Mouse (Mus musculus) heart, embryonic 16.5 days (tissue): Measurements from ENCODE around the gene Mcf2l. TPM values are rescaled to one million over a fixed set of nuclear protein-coding genes. Genes with fewer than 3 reads are reported as not detected.

Source experiments
- ATAC-seq: fragments of 200-750 bp; cut with Nextera tagmentation; replicated peaks from 2 replicates; pipeline ENCODE4 v1.8.0; 2017; ENCODE audit warnings: moderate number of reproducible peaks; ENCODE audit not compliant: insufficient read depth, low FRiP score; ENCODE audit errors: extremely low read depth
- H3K27ac ChIP-seq: fragments of 300-500 bp; sonication (generic); 2 replicates; pipeline ENCODE4 v1.5.1; 2014; ENCODE audit warnings: mild to moderate bottlenecking, low read length, control low read depth, moderate library complexity
- H3K27me3 ChIP-seq: fragments of 300-500 bp; sonication (generic); 2 replicates; pipeline ENCODE4 v1.6.1; 2014; ENCODE audit warnings: low read length, mixed read lengths; ENCODE audit not compliant: control insufficient read depth, insufficient read depth
- H3K36me3 ChIP-seq: fragments of 300-500 bp; sonication (generic); 2 replicates; pipeline ENCODE4 v1.6.1; 2014; ENCODE audit not compliant: control insufficient read depth, insufficient read depth
- H3K4me1 ChIP-seq: fragments of 300-500 bp; sonication (generic); 2 replicates; pipeline ENCODE4 v1.6.1; 2014; ENCODE audit warnings: low read length, mixed read lengths; ENCODE audit not compliant: control insufficient read depth, insufficient read depth
- H3K4me2 ChIP-seq: fragments of 300-500 bp; sonication (generic); 2 replicates; pipeline ENCODE4 v1.6.1; 2014; ENCODE audit warnings: low read depth, mild to moderate bottlenecking, control low read depth, low read length
- H3K4me3 ChIP-seq: fragments of 300-500 bp; sonication (generic); 2 replicates; pipeline ENCODE4 v1.5.1; 2014; ENCODE audit warnings: mild to moderate bottlenecking, control low read depth, low read length
- H3K9ac ChIP-seq: fragments of 300-500 bp; sonication (generic); 2 replicates; pipeline ENCODE4 v1.6.1; 2014; ENCODE audit warnings: low read length, control low read depth
- H3K9me3 ChIP-seq: fragments of 300-500 bp; sonication (generic); replicated peaks from 2 replicates; pipeline ENCODE4 v1.6.1; 2016; ENCODE audit warnings: low read length; ENCODE audit not compliant: control insufficient read depth
- WGBS: fragments of 180-500 bp; shearing (Covaris S2); extraction: QIAGEN DNeasy Blood & Tissue Kit; methylation state at CpG from one replicate; pipeline ENCODE4 v1.1.7; 2014; 5-methylcytosine and 5-hydroxymethylcytosine counted together
- polyA plus RNA-seq: library from polyadenylated mRNA; unstranded; fragments of >200 nt; fragmentation: Nextera tagmentation; extraction: Ambion mirVana; gene quantifications from 2 replicates; pipeline ENCODE4 v1.2.1, GENCODE M21; 2015

The Mcf2l gene
- polyA plus RNA-seq, 1 experiment from 2014 or later, result 11.1 TPM

DNA sequence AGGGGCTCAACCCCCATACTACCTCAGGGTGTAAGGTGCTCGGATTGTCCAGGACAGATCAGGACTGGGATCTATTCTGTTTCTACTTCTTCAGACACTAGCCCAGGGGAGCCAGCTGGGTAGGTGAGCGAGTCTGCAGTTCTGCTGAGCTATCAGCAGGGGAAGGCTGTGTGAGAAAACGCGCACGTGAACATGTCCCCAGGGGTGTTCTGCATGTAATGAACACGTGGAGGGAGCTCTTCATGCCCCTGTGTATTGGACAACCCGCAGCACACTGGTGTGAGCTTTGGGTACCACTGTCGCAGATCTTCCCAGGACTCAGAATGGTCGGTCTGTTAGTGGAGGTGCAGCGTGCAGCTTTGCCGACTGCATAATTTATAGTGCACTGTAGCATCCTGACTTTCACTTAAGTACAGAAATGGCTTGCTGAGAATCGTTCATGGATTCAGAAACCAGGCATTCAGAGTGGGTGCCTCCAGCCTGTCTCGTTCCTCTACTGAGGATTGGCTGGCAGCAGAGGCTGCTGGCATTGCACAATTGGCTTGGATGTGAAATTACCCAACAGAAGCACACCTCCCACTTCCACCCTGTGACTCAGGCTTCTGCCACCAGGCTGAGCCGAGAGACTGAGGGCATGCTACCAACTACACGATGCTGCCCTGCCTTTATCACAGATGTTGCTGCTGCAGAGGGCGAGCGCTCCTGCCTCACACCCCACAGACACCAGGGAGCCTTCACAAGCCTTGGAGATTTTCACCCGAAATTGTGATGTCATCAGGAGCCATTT lies 110.3 kb downstream of the Mcf2l start:
- Histone ChIP-seq H3K36me3 (no peaks in the 10 kb centered on the region), H3K4me1 (peaks cover 6% of the 10 kb centered on the region; the same call in 1 of the 2 replicates), H3K4me3 (no peak overlapping the region), H3K4me2 (no peak overlapping the region), H3K9ac (no peak overlapping the region), H3K27ac (no peak overlapping the region), H3K27me3 (no peaks in the 10 kb centered on the region), H3K9me3 (peaks cover 5% of the 10 kb centered on the region; the same call in 1 of the 2 replicates)
- 79% methylated on average over 18 of the region's 18 CpGs for WGBS
- no peak for ATAC-seq

GRCm38 (mm10) chr8:12984601-12985243 lies 111.1 kb downstream of the Mcf2l start:
- Histone ChIP-seq H3K4me1 (peaks cover 6% of the 10 kb centered on the region; the same call in 1 of the 2 replicates), H3K36me3 (no peaks in the 10 kb centered on the region), H3K4me3 (no peak overlapping the region), H3K27ac (no peak overlapping the region), H3K9ac (no peak overlapping the region), H3K27me3 (no peaks in the 10 kb centered on the region), H3K9me3 (peaks cover 5% of the 10 kb centered on the region; the same call in 1 of the 2 replicates), H3K4me2 (no peak overlapping the region)
- ATAC-seq, result no peak
- WGBS, result 84% methylated on average over 17 of the region's 17 CpGs

GRCm38 (mm10) chr8:12985259-12985658 lies 111.7 kb downstream of the Mcf2l start:
- WGBS, result 81% methylated on average over 13 of the region's 13 CpGs
- Histone ChIP-seq H3K27ac (no peak overlapping the region), H3K4me1 (peaks cover 6% of the 10 kb centered on the region; the same call in 1 of the 2 replicates), H3K4me2 (no peak overlapping the region), H3K36me3 (no peaks in the 10 kb centered on the region), H3K9ac (no peak overlapping the region), H3K27me3 (no peaks in the 10 kb centered on the region), H3K9me3 (peaks cover 5% of the 10 kb centered on the region; the same call in 1 of the 2 replicates), H3K4me3 (no peak overlapping the region)
- ATAC-seq, result no peak

GRCm38 (mm10) chr8:12987571-12987970 lies 114.0 kb downstream of the Mcf2l start:
- ATAC-seq, result no peak
- Histone ChIP-seq H3K4me1 (peaks cover 9% of the 10 kb centered on the region), H3K36me3 (no peaks in the 10 kb centered on the region), H3K27me3 (no peaks in the 10 kb centered on the region), H3K27ac (no peak overlapping the region), H3K4me2 (peak overlapping the region; percentile 3; the same call in 1 of the 2 replicates), H3K4me3 (no peak overlapping the region), H3K9me3 (no peaks in the 10 kb centered on the region), H3K9ac (no peak overlapping the region)
- WGBS, result 50% methylated on average over 8 of the region's 8 CpGs

GRCm38 (mm10) chr8:12988722-12989430 lies 115.3 kb downstream of the Mcf2l start:
- Histone ChIP-seq H3K9ac (no peak overlapping the region), H3K27me3 (no peaks in the 10 kb centered on the region), H3K36me3 (no peaks in the 10 kb centered on the region), H3K4me1 (peaks cover 10% of the 10 kb centered on the region), H3K9me3 (no peaks in the 10 kb centered on the region), H3K27ac (no peak overlapping the region), H3K4me2 (no peak overlapping the region), H3K4me3 (no peak overlapping the region)
- 72% methylated on average over 13 of the region's 13 CpGs for WGBS
- no peak for ATAC-seq

DNA sequence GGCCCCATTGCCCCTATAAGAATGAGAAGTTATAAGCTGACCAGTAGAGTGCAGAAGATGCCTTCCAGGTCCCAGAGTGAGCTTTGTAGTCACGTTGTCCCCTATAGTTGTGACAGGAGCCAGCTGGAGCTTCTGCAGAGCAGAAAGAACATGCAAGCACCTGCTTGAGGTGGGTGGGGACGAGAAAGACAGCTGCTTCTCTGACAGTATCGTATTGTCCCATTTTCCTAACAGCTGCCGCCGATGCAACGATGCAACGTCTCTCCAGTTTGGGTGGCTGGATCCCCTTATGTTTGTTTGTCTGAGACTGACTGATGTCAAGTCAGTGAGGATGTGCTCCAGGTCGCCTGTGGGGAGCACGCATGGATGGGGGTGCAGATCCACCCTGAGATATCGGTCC lies 117.8 kb downstream of the Mcf2l start:
- 77% methylated on average over 10 of the region's 10 CpGs for WGBS
- Histone ChIP-seq H3K9ac (no peak overlapping the region), H3K9me3 (no peaks in the 10 kb centered on the region), H3K4me2 (no peak overlapping the region), H3K27ac (no peak overlapping the region), H3K27me3 (no peaks in the 10 kb centered on the region), H3K36me3 (no peaks in the 10 kb centered on the region), H3K4me1 (peaks cover 12% of the 10 kb centered on the region), H3K4me3 (no peak overlapping the region)
- ATAC-seq, result no peak

DNA sequence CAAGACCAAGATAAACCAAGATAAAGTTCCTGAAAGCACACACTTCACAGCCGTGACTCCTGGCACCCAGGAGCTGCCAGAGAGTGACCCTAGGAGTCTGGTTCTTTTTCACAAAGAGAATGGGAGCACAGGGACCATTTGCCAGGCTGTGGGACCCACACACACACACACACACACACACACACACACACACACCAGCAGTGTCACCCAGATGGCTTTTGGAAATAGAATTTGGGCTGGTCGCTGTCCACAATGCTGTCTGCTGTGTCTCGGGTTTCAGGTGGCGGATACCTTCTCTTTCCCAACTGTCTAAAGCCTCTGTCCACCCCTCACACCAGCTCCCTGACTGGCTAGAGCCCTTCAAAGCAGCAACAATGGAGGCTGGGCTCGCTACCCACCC lies 120.9 kb downstream of the Mcf2l start:
- WGBS, result 78% methylated on average over 5 of the region's 5 CpGs
- H3K4me2 ChIP-seq, result no peak overlapping the region
- H3K9me3 ChIP-seq, result no peaks in the 10 kb centered on the region
- no peak overlapping the region for H3K27ac ChIP-seq
- no peak for ATAC-seq
- peaks cover 19% of the 10 kb centered on the region for H3K4me1 ChIP-seq
- H3K27me3 ChIP-seq, result no peaks in the 10 kb centered on the region
- no peak overlapping the region for H3K9ac ChIP-seq
- no peaks in the 10 kb centered on the region for H3K36me3 ChIP-seq
- no peak overlapping the region for H3K4me3 ChIP-seq

DNA sequence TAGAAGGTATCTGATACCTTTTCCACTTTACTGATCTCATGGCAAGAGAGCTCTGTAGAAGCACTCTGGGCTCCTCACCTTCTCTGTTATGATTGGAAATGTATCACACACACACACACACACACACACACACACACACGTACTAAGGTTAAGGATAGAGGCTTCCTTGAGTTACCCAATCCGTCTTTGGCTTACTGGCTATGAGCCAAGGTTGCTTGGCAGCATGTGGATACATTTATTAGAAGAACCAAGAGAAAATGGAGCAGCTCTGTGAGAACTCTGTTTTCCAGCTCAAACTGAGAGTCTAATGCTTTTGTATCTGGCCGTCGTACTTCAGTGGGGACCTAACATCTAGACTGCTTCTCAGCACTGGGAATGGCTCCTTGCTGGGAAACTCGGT lies 121.9 kb downstream of the Mcf2l start:
- no peak overlapping the region for H3K4me2 ChIP-seq
- no peak overlapping the region for H3K4me3 ChIP-seq
- H3K36me3 ChIP-seq, result no peaks in the 10 kb centered on the region
- H3K4me1 ChIP-seq, result peaks cover 19% of the 10 kb centered on the region
- WGBS, result 76% methylated on average over 5 of the region's 5 CpGs
- H3K9me3 ChIP-seq, result no peaks in the 10 kb centered on the region
- no peak overlapping the region for H3K9ac ChIP-seq
- ATAC-seq, result no peak
- H3K27ac ChIP-seq, result no peak overlapping the region
- H3K27me3 ChIP-seq, result no peaks in the 10 kb centered on the region
